Mouse (Mus musculus) heart, embryonic 11.5 days (tissue): ENCODE results near the gene 1190005I06Rik. TPM values are rescaled to one million over a fixed set of nuclear protein-coding genes. Genes with fewer than 3 reads are reported as not detected.

ENCODE experiments used
- ATAC-seq: fragments of 200-750 bp; cut with Nextera tagmentation; replicated peaks from 2 replicates; pipeline ENCODE4 v1.8.0; 2017; ENCODE audit warnings: moderate library complexity; ENCODE audit not compliant: insufficient number of reproducible peaks, low FRiP score, low TSS enrichment
- H3K27ac ChIP-seq: fragments of 300-500 bp; sonication (generic); 2 replicates; pipeline ENCODE4 v1.5.1; 2014; ENCODE audit warnings: mild to moderate bottlenecking, low read depth, low read length
- H3K27me3 ChIP-seq: fragments of 300-500 bp; sonication (generic); 2 replicates; pipeline ENCODE4 v1.6.1; 2014; ENCODE audit warnings: mild to moderate bottlenecking, low read length, mixed read lengths; ENCODE audit not compliant: control insufficient read depth, insufficient read depth
- H3K36me3 ChIP-seq: fragments of 300-500 bp; sonication (generic); 2 replicates; pipeline ENCODE4 v1.6.1; 2014; ENCODE audit warnings: mild to moderate bottlenecking, low read length, moderate library complexity, mixed read lengths; ENCODE audit not compliant: control insufficient read depth, insufficient read depth
- H3K4me1 ChIP-seq: fragments of 300-500 bp; sonication (generic); 2 replicates; pipeline ENCODE4 v1.6.1; 2014; ENCODE audit warnings: low read length; ENCODE audit not compliant: control insufficient read depth, insufficient read depth
- H3K4me2 ChIP-seq: fragments of 300-500 bp; sonication (generic); 2 replicates; pipeline ENCODE4 v1.6.1; 2014; ENCODE audit warnings: mild to moderate bottlenecking, moderate library complexity
- H3K4me3 ChIP-seq: fragments of 300-500 bp; sonication (generic); 2 replicates; pipeline ENCODE4 v1.5.1; 2014; ENCODE audit warnings: low read depth, low read length
- H3K9ac ChIP-seq: fragments of 300-500 bp; sonication (generic); 2 replicates; pipeline ENCODE4 v1.6.1; 2014; ENCODE audit warnings: mild to moderate bottlenecking, low read depth, low read length, moderate library complexity
- H3K9me3 ChIP-seq: fragments of 300-500 bp; sonication (generic); replicated peaks from 2 replicates; pipeline ENCODE4 v1.6.1; 2016; ENCODE audit warnings: low read length; ENCODE audit not compliant: control insufficient read depth
- WGBS: fragments of 180-500 bp; shearing (Covaris S2); extraction: QIAGEN DNeasy Blood & Tissue Kit; methylation state at CpG from one replicate; pipeline ENCODE4 v1.1.7; 2014; ENCODE audit not compliant: insufficient replicate concordance; 5-methylcytosine and 5-hydroxymethylcytosine counted together
- polyA plus RNA-seq: library from polyadenylated mRNA; unstranded; fragments of >200 nt; fragmentation: Nextera tagmentation; extraction: Ambion mirVana; gene quantifications from 2 replicates; pipeline ENCODE4 v1.2.1, GENCODE M21; 2014

1190005I06Rik gene
- polyA plus RNA-seq, 1 experiment from 2014 or later, result 4.6 TPM

DNA sequence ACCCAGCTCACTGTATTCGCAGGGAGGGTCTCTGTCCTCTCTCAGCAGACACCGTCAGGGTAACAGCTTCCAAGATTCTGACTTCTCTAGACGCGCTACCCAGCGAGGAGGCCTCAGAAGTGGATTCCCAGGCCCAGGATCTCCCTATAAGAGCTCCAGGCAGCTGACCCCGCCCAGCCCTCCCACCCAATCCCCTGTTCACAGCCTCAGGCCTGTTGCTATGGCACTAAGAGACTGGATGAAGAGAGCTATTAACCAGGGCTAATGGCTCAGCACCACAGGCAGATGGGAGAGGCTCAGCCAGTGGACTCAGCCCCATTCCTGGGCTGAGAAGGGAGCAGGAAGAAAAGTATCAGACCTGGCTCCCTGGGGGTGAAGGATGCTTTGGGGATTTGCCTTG, 44.8 kb downstream of the 1190005I06Rik start:
- Histone ChIP-seq H3K36me3 (no peaks in the 10 kb centered on the region), H3K27ac (no peak overlapping the region), H3K4me3 (no peak overlapping the region), H3K9ac (no peak overlapping the region), H3K4me1 (peaks cover 8% of the 10 kb centered on the region), H3K9me3 (no peaks in the 10 kb centered on the region), H3K27me3 (no peaks in the 10 kb centered on the region; the same call in 1 of the 2 replicates), H3K4me2 (no peak overlapping the region)
- 50% methylated on average over 6 of the region's 6 CpGs for WGBS
- no peak for ATAC-seq

DNA sequence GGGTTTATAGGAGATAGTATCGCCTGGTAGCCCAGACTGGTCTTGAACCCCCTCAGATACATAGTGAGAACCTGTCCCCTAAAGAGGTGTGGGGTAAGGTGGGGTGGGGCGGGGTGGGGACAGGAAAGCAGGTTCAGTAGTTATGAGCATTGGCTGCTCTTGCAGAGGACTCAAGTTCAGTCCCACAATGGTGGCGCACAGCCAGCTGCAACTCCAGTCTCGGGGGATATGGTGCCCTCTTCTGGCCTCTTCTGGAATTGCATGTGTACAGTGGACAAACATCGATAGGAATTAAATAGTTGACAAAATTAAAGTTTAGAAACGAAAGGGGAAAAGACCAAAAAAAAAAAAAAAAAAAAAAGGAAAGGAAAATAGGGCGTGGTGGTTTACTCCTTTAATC, 47.9 kb downstream of the 1190005I06Rik start:
- H3K27me3 ChIP-seq, result no peaks in the 10 kb centered on the region; the same call in 1 of the 2 replicates
- H3K4me3 ChIP-seq, result no peak overlapping the region
- ATAC-seq, result no peak
- no peaks in the 10 kb centered on the region for H3K36me3 ChIP-seq
- WGBS, result 42% methylated on average over 7 of the region's 7 CpGs
- H3K9ac ChIP-seq, result no peak overlapping the region
- no peak overlapping the region for H3K4me2 ChIP-seq
- H3K4me1 ChIP-seq, result peaks cover 6% of the 10 kb centered on the region
- no peak overlapping the region for H3K27ac ChIP-seq
- H3K9me3 ChIP-seq, result no peaks in the 10 kb centered on the region

DNA sequence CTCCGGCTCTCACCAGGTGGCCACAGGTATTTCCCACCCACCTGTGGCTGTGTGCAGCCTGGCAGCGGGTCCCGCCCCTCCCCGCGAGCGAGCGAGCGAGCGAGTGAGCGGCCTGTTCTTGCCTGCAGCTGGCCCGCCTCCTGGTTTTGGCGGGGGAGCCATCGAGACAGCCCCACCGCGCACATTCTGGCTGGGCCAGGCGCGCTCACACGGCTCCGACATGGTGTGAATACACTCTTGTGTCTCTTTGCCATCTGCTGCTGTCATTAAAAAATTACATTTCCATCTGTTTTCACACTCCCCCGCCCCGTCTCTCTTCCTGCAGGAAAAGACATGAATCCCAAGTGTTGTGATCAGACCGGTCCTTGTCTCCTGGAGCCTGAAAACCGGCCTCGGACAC, 48.9 kb downstream of the 1190005I06Rik start:
- Histone ChIP-seq H3K36me3 (no peaks in the 10 kb centered on the region), H3K27me3 (no peaks in the 10 kb centered on the region; the same call in 1 of the 2 replicates), H3K4me3 (peak overlapping the region; percentile 12; the same call in 1 of the 2 replicates), H3K27ac (no peak overlapping the region), H3K9me3 (no peaks in the 10 kb centered on the region), H3K9ac (peak overlapping the region; percentile 4), H3K4me1 (peaks cover 6% of the 10 kb centered on the region), H3K4me2 (peak overlapping the region; percentile 55)
- 33% methylated on average over 24 of the region's 24 CpGs for WGBS
- ATAC-seq, result no peak

DNA sequence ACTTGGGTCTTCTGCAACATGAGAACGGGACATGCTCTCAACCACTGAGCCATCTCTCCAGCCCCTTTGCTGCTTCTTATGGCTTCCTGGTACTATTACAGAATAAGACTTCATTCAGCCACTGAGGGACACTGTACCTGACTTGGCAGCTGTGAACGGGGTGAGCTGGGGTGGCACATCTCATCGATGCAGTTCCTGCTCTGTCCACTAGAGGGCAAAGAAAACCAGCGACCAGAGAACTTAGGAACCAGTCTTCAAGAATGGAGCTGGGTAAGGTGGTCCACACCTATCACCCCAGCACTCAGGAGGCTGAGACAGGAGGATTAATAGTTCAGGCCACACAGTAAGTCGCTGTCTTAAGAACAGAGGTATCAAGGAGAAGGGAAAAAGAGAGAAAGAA, 51.5 kb downstream of the 1190005I06Rik start:
- Histone ChIP-seq H3K27ac (no peak overlapping the region), H3K36me3 (no peaks in the 10 kb centered on the region), H3K9me3 (no peaks in the 10 kb centered on the region), H3K4me1 (peaks cover 12% of the 10 kb centered on the region), H3K27me3 (no peaks in the 10 kb centered on the region; the same call in 1 of the 2 replicates), H3K4me3 (no peak overlapping the region), H3K4me2 (no peak overlapping the region), H3K9ac (no peak overlapping the region)
- ATAC-seq, result no peak
- WGBS, result 7% methylated on average over 5 of the region's 5 CpGs

DNA sequence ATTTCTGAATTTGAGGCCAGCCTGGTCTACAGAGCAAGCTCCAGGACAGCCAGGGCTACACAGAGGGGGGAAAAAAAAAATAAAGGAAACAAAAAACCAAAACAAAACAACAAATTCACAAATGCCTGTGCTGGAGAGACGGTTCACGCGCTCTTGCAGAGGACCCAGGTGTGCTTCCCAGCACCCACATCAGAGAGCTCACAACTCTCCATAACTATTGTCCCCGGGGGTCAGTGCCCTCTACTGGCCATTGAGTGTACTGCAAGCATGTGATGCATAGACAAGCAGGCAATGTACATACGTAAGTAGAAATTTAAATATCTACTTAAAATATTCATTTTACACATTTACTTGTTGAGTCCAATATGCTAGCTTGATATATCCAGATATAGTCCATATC, 52.9 kb downstream of the 1190005I06Rik start:
- Histone ChIP-seq H3K27me3 (no peaks in the 10 kb centered on the region; the same call in 1 of the 2 replicates), H3K9ac (no peak overlapping the region), H3K9me3 (no peaks in the 10 kb centered on the region), H3K4me2 (no peak overlapping the region), H3K4me1 (peaks cover 17% of the 10 kb centered on the region), H3K4me3 (no peak overlapping the region), H3K36me3 (no peaks in the 10 kb centered on the region), H3K27ac (no peak overlapping the region)
- no peak for ATAC-seq
- 87% methylated on average over 5 of the region's 5 CpGs for WGBS

DNA sequence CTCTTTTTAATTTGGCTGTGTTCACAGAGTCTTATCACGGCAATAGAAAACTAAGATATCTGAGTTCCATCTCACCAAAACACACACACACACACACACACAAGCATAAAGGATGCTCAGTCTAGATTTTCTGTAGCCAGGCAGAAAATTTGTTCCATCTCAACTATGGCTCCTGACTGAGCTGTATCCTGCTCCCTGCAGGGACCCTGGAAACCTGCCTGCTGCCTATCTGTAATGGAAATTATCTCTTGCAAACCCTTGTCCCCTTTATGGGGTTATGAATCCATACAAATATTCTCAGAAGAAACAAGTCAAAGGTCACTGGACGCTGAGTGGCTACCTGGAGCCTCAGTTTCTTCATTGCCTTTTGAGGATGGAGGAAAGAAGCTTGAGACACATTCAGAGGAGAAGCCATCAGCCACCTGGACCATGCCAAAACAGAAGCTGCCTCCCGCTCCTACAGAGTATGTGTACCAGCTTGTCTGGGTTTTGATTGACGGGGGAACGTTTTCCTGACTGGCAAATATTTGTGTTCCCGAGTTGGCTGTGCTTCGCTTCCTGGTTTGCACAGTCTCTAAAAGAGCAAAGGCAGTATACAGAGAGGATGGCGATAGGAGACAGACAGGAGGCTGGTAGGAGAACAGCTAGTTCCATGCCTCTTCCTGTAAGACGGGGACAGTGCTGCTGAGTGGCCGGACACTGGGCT, 55.7 kb downstream of the 1190005I06Rik start:
- no peaks in the 10 kb centered on the region for H3K9me3 ChIP-seq
- H3K4me3 ChIP-seq, result no peak overlapping the region
- H3K4me2 ChIP-seq, result no peak overlapping the region
- no peaks in the 10 kb centered on the region for H3K36me3 ChIP-seq
- WGBS, result 62% methylated on average over 10 of the region's 10 CpGs
- H3K4me1 ChIP-seq, result peaks cover 18% of the 10 kb centered on the region
- H3K27me3 ChIP-seq, result no peaks in the 10 kb centered on the region
- no peak overlapping the region for H3K9ac ChIP-seq
- H3K27ac ChIP-seq, result no peak overlapping the region
- ATAC-seq, result no peak

DNA sequence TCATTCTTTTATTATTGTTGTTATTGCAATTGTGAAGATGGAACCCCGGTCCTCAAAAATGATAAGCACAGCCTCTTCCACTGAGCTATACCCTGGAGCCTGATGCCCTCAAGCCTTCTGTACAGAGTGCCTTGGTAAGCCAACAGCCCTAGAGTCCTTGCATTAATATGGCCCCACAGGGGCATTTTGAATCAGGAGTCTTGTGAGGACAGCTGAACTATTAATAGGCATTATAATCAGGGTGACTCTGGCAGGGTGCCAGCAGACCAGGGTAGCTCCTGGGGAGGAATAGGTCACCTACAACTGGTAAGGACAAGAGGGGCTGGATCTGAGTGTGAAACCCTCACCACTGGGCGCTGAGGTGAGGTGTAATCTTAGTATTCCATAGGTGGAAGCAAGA, 57.5 kb downstream of the 1190005I06Rik start:
- H3K36me3 ChIP-seq, result peaks cover 6% of the 10 kb centered on the region; the same call in 1 of the 2 replicates
- H3K4me2 ChIP-seq, result peak overlapping the region; percentile 61
- H3K4me1 ChIP-seq, result peaks cover 18% of the 10 kb centered on the region
- peak overlapping the region; percentile 2 for H3K9ac ChIP-seq
- H3K4me3 ChIP-seq, result peak overlapping the region; percentile 41
- no peak for ATAC-seq
- H3K9me3 ChIP-seq, result no peaks in the 10 kb centered on the region
- H3K27ac ChIP-seq, result peak overlapping the region; percentile 18
- WGBS, result 46% methylated on average over 2 of the region's 2 CpGs
- no peaks in the 10 kb centered on the region for H3K27me3 ChIP-seq

DNA sequence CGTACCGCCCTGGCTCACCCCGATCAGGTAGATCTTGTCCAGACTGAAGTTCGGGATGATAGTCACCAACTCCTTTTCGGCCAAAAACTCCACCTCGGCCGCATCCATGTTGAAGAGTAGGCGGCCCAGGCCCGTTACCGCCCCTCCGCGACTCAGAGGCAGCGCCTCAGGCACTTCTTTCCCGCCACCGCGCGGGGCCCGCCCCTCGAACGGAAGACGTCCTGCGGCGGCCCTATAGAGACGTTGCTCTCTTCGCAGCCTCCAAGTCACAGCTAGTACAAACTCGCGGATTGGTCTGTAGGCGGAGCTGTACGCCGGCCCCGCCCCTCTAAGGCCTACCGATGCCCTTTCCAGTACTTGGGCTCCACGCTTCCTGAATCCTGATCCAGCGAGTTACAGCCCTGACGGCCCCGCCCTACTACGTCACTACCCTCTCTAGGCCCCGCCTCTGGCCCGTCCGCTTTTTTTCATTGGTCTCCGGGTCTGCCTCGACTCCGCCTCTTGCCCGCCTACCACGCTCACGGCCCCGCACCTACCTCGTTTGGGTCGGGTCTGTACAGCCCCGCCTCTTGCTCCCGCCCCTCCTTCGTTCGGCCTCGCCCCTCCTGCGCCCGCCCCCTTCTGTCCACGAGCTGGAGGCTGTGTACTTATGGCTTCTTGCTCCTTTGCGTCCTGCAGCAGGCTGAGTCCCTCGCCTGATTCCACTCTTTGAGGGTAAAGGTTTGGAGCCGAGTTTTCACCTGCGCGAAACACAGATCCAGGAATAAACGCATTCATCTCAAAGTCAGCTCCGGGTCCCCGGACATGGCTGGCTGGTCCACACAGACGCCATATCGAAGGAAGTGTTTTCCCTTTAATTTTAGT, 58.3 kb downstream of the 1190005I06Rik start, which contains the start of gene Gins2:
Gene Gins2, minus strand, starts transcription at position 397 of the 864 bp plus-strand sequence.
- Histone ChIP-seq H3K4me2 (peak within 1 kb of the TSS; percentile 96), H3K4me1 (peaks cover 18% of the 10 kb centered on the region), H3K36me3 (peaks cover 13% of the 10 kb centered on the region), H3K27me3 (no peaks in the 10 kb centered on the region), H3K27ac (peak within 1 kb of the TSS; percentile 62), H3K9ac (peak within 1 kb of the TSS; percentile 88), H3K4me3 (peak within 1 kb of the TSS; percentile 83), H3K9me3 (no peaks in the 10 kb centered on the region)
- peak; percentile 98 for ATAC-seq
- WGBS, result under 1% methylated on average over 67 of the region's 67 CpGs
